Mouse (Mus musculus): ENCODE results near the gene Luc7l2.
"Not testable (repeated sequence)": the region's sequence is repeated elsewhere in the genome, so short reads cannot be mapped to it uniquely, and the experiment has no call there.

Luc7l2 gene

GRCm38 (mm10) chr6:38551062-38551988 lies at the start of gene Luc7l2:
TSS of gene Luc7l2 (plus strand) at chr6:38551334.
- peak; percentile 94 to 95 for DNase-seq

- no peak for DNase-seq
Observed at GRCm38 (mm10) chr6:38512096-38512495, 39.0 kb upstream of the Luc7l2 start.

DNA sequence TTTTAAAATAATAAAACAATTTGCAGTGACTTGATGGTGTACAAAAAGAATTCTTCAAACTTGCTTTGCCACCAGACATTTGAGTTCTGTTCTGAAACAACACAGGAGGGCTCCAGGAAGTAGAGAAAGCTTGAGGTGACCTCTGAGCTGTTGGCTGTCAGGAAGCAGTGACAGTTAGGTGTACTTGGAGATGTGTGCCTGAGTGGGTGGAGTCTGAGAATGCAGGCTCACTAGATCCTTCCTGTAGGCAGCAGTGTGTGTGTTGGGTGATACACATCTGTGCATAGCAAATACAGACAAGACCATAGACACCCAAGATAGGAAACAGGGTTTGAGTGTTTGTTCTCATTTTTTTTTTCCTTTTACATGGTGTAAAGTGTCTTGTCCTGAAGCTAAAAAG lies 38.3 kb upstream of the Luc7l2 start:
- DNase-seq: peak; percentile 30 to 58

DNA sequence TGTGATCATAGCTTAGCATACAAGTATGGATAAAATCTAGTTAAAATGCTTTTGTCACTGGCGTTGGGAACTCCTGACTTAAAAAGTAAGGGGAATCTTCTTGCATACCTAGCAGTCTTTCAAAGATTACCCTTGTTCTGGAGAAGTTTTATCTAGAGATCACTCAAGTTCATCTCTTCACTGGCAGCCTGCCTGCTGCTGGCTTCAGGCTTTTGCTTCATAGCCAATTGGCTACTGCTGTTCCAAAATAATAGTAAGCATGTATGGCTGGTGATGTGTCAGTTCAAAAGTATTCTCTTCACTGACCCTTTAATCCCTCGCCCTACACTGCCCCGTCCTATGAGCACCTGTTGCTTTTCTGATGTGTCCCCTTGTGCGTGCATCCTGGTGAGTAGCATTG lies 35.9 kb upstream of the Luc7l2 start:
- DNase-seq: no peak

DNA sequence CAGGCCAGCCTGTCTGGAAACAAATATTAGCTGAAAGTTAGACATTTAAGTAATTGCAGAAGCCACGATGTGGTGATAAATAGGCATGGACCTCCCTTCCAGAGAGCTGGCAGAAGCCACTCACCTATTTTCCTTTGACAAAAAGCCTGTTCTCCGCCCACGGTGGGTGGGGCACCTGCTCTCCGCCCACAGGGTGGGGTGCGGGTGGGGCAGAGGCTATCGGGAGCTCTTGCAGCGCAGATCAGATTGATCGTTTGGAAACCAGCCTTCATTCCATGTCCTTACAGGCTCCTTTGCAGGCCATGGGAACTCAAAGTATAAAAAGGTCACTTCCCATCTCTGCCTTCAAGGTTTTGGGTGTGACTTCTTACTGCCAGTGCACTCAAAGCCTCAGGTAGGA lies 27.3 kb upstream of the Luc7l2 start:
- DNase-seq: no peak

- peak in 1 of 2 experiments; percentile 18 for DNase-seq
Observed at GRCm38 (mm10) chr6:38531211-38531820, 19.8 kb upstream of the Luc7l2 start.

DNA sequence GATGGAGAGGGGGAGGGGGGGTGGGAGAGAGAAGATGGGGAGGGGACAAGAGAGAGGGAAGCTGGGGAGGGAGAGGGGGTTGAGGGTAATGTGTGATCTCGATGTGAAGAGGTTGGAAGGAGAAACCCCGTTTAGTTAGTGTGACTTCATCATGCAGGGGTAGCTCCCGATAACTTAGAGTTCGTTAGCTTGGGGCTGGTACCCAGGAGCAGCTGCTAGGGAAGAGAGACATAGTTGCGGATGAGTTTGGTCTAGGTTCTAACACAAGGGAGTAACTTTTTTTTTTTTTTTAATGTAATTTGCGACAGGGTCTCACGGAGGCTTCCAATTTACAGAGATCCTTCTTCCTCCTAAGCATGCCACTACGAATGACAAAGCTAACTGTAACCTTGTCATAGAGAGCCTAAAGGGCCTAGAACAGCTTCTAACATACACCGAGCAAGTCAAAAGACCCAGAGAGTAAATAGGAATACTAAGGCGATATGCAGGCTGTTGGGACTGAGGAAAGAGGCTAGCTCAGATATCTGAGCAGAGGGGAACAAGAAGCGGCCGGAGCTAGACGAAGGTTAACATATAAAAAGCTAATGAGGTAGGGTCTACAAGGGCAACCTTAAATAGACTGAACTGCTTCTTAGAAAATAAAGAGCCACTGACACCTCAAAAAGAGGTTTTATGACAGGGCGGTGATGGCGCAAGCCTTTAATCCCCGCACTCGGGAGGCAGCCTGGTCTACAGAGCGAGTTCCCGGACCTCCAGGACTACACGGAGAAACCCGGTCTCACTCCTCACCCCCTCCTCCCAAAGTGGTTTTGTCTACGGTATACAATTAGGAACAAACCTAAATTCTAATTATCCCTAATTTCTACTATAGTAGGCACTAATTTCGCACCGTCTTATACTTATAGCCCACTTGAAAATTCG lies 18.4 kb upstream of the Luc7l2 start:
- DNase-seq: peak; percentile 36 to 47

- peak; percentile 99 for DNase-seq
Observed at GRCm38 (mm10) chr6:38533428-38534405, 17.4 kb upstream of the Luc7l2 start, which contains the start of gene Fmc1. TSS of gene Fmc1 (plus strand) at chr6:38533502.

GRCm38 (mm10) chr6:38534640-38535365 lies 16.3 kb upstream of the Luc7l2 start:
- peak; percentile 93 to 94 for DNase-seq

DNA sequence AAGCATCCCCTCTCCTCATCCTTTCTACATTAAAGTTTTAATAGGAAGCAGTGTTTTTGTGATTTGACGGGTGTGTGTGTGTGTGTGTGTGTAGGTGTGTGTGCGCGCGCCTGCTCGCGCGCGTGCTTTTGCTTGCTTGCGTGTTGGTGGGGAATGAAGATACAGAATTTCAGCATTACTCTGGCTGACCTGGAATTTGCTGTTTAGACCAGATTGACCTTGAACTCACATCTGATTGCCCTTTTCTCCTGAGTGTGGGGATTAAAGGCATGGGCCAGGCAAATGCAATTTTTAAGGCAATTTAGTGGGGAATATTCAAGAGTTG lies 15.8 kb upstream of the Luc7l2 start:
- no peak for DNase-seq

GRCm38 (mm10) chr6:38535788-38536187 lies 15.3 kb upstream of the Luc7l2 start:
- no peak for DNase-seq

- DNase-seq: not testable (repeated sequence)
Observed at GRCm38 (mm10) chr6:38544141-38544540, 7.0 kb upstream of the Luc7l2 start.

DNA sequence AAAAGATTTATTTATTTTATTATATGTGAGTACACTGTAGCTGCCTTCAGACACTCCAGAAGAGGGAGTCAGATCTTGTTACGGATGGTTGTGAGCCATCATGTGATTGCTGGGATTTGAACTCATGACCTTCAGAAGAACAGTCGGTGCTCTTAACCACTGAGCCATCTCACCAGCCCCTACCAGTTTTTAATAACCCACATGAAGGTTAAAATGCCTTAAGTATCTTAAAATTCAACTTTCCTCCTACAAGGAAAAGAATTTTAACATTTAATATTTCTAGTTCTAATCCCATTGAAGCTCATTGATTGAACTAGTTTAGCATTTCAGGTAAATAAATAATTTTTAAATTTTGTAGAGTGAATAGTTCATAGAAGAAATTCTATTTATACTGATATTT lies 4.1 kb upstream of the Luc7l2 start:
- DNase-seq: not testable (repeated sequence)

- DNase-seq: no peak
Observed at GRCm38 (mm10) chr6:38547707-38548106, 3.4 kb upstream of the Luc7l2 start.

GRCm38 (mm10) chr6:38548595-38548994 lies 2.5 kb upstream of the Luc7l2 start:
- not testable (repeated sequence) for DNase-seq

DNA sequence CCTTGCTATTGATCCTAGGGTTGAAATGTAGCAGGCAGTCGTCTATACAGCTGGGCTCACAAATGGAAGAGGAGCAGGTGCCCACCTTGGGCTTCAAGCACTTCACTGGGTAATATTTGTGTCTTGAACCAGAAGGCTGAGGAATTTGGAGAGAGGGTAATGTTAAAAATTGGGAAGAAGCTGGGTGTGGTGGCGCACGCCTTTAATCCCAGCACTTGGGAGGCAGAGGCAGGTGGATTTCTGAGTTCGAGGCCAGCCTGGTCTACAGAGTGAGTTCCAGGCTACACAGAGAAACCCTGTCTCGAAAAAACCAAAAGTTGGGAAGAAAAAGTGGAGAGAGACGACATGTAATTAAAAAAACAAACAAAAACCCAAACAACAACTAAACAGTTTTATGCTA lies 1.3 kb upstream of the Luc7l2 start:
- DNase-seq: not testable (repeated sequence)

DNA sequence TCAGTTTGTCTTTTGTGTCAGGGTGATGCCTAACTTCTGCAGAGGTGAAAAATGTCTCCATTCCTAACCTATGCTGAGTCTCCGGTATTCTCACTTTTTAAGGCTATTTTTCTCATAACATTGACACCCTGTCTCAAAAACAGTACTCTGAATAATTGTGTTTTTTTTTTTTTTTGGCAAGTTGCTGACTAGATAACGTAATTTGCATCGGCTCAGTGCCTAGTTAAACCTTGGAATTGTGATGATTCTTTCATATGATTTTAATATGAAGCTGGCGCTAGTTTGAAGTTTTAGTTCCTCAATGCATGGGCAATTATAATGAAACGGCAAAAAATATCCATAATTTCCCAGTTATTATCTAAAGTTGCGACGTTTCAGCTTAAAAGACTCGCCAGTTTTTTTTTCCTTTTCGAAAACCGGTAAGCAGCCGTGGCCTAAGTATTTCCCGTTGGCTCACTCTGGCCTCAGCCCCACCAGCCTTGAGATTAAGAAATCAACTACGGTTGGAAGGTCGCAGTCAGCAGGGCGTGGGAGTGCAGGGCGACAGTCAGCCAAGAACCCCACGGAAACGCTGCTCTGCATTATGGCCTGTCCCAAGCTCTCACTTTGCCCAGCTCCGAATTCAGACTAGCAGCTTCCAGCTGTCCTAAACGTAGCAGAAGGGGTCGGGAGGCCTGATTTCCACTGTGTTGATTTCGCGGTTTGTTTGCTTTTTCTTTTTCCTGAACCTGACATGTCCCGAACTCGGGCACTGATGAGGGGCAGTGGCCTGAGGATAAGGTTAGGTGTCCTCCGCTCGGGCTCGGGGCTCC lies 678 bp upstream of the Luc7l2 start:
- peak in 1 of 2 experiments; percentile 44 for DNase-seq

GRCm38 (mm10) chr6:38551989-38552635 lies 978 bp downstream of the Luc7l2 start:
- peak; percentile 96 to 98 for DNase-seq

- DNase-seq: no peak
Observed at GRCm38 (mm10) chr6:38552636-38553000, 1.5 kb downstream of the Luc7l2 start.

DNA sequence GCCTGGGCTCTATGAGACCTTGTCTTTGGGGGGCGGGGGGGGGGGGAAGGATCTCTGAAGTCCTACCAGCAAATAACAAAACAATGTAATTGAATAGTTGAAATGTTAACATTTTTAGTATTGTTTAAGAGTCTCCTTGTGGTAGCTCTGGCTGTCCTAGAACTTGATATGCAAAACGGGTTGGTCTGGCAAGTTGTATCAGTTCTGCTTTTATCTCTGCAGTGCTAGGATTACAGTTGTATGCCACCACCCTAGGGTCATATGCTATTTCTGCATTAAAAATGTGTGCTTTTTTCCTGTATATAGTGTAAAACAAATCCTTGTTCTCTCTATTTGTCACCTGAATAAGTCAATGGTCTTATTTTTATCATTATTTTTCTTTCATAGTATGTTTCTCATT lies 25.0 kb downstream of the Luc7l2 start:
- no peak for DNase-seq
